Mouse (Mus musculus) CD4-positive, CD25-positive, alpha-beta regulatory T cell (primary cell): ENCODE measurements around the gene Neb. TPM values are rescaled to one million over a fixed set of nuclear protein-coding genes. Genes with fewer than 3 reads are reported as not detected.

ENCODE experiments used
- polyA plus RNA-seq: library from polyadenylated mRNA; unstranded; fragments of 100-300 nt; shearing (Covaris generic); gene quantifications from one replicate; pipeline ENCODE4 v1.2.1, GENCODE M21; 2017

Gene Neb
- polyA plus RNA-seq = 11.0 TPM

DNA sequence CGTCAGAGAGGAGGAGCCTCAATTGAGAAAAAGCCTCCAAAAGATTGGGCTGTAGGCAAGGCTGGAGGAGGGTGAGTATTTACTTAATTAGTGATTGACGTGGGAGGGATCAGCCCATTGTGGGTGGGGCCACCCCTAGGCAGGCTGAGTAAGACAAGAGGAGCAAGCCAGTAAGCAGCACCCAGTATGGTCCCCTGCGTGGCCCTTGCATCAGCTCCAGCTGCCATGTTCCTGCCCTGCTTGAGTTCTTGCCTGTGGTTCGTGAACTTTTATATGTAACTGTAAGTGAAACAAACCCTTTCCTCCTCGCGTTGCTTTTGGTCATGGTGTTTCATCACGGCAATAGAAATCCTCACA lies at the start of gene Neb:
Neb (minus strand) TSS at position 27 of the 357 bp plus-strand sequence.

DNA sequence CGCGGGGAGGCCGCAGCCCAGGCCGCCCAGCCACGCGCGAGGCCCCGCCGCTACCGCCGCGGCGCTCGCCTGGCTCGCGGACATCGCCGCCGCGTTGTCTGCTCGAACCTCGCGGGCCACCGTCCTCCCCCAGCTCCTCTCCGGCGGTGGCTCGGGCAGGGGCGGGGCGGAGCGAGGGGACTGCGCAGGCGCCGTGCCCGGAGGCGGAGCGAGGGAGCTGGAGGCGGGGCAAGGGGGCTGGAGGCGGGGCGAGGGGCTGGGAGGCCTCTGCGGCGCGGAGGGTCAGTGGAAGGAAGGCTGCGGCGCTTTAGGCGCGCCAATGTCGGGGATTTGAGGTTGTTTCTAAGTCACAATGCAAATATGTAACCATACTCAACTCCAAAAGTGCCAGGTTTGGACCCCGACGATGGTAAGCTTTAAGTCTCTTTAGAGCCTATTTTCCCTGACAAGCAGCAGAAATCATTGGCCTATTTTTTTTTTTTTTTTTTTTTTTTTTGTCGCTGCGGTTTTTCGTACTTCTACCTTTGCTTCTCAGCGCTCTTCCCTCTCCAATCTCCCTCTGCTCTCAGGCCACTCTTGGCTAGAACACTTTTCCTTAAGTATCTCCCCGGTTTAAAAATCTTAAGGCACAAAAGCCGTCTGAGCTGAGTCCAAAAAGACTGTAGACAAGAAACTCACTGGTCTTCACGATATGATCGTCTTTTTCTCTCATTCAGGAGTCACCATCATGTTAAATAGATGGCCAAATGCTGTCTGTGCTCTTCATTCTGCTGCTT lies 46.7 kb upstream of the Neb start, which contains the start of gene Arl5a:
Arl5a (minus strand) TSS at position 155 of the 776 bp plus-strand sequence.

Other genes with a start within 250 kb of the Neb start
- 65.8 TPM for gene Arl5a, start 46.4 kb upstream of the Neb start, polyA plus RNA-seq